Mouse (Mus musculus) G1E (cell line): ENCODE results near the gene Dlgap1.

Source experiments
- CTCF ChIP-seq: IDR thresholded peaks from 2 replicates; pipeline ENCODE4 v1.5.1; 2012; ENCODE audit warnings: low read depth, low read length, inconsistent platforms, mixed read lengths
- GATA1 ChIP-seq: IDR thresholded peaks from 2 replicates; pipeline ENCODE4 v1.6.1; 2012; ENCODE audit warnings: borderline replicate concordance, low read length, inconsistent platforms, mixed read lengths
- POLR2AphosphoS5 ChIP-seq: IDR thresholded peaks from 2 replicates; pipeline ENCODE4 v1.6.1; 2012; ENCODE audit warnings: low read depth, low read length, inconsistent platforms; ENCODE audit not compliant: insufficient replicate concordance
- TAL1 ChIP-seq: conservative IDR thresholded peaks from 2 replicates; pipeline ENCODE4 v1.6.1; 2012; ENCODE audit warnings: low read depth, low read length, inconsistent platforms, mixed read lengths

DNA sequence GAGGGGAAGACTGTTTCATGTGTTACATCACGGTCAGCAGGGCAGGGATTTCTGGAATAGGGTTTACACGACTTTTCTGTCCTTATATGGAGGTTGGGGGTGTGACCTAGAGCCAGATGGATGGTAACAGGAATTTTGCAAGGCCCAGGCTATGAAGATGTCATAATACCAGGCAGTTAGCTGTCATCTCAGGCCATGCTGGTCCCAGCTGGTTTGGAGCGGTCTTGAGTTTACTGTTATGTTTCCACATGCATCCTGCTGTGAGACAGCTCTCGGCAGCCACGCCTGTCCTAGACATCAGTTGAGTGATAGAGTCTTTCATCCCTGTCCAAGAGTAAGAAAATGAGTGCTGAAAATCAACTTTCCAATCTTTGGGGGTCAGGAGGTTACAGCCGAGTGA is 776.5 kb downstream of the Dlgap1 start:
- TF ChIP-seq CTCF (no peak), POLR2AphosphoS5 (no peak), TAL1 (no peak), GATA1 (no peak)
